Mouse (Mus musculus) adrenal gland, postnatal 36 days (tissue): ENCODE data around the gene Sfswap. TPM values are rescaled to one million over a fixed set of nuclear protein-coding genes. Genes with fewer than 3 reads are reported as not detected.

Source experiments
- DNase-seq, 2 experiments: peaks; one replicate each; pipeline ENCODE4 v3.0.0; 2021; ENCODE audit warnings: mixed read lengths in 1 of 2
- total RNA-seq, 2 experiments: library from RNA; stranded (reverse); gene quantifications; 2 replicates each; pipeline ENCODE4 v1.2.3; 2021

Sfswap gene
- total RNA-seq, 2 experiments from 2014 or later: 44.8 to 55.6 TPM

- peak; percentile 85 to 91 for DNase-seq
Measured at GRCm38 (mm10) chr5:129586016-129586415, 85.0 kb downstream of the Sfswap start.

GRCm38 (mm10) chr5:129586471-129586870 is 85.5 kb downstream of the Sfswap start:
- DNase-seq: no peak

GRCm38 (mm10) chr5:129590915-129591314 is 89.9 kb downstream of the Sfswap start:
- DNase-seq: peak in 1 of 2 experiments; percentile 6

- DNase-seq: peak; percentile 87
Measured at GRCm38 (mm10) chr5:129594116-129595114, 93.4 kb downstream of the Sfswap start.

- DNase-seq: peak; percentile 34 to 35
Measured at GRCm38 (mm10) chr5:129602071-129602487, 101.1 kb downstream of the Sfswap start.

- DNase-seq: no peak
Measured at GRCm38 (mm10) chr5:129607476-129607875, 106.5 kb downstream of the Sfswap start.

- DNase-seq: peak; percentile 76 to 84
Measured at GRCm38 (mm10) chr5:129611060-129611459, 110.0 kb downstream of the Sfswap start.

- DNase-seq: peak in 1 of 2 experiments; percentile 3
Measured at GRCm38 (mm10) chr5:129620600-129620999, 119.6 kb downstream of the Sfswap start.

Other genes with a start within 250 kb of the Sfswap start
- gene Mmp17, start 82.9 kb downstream of the Sfswap start, total RNA-seq: 1 to 10 TPM in 1 of 2 experiments, under 1 TPM in 1; 0.95 to 1.9 TPM
- 1 to 10 TPM; 2.3 to 3.3 TPM for gene Zfp11, start 168.9 kb downstream of the Sfswap start, total RNA-seq
- gene Sept14, start 207.3 kb downstream of the Sfswap start, total RNA-seq: not detected
- 100 to 1,000 TPM in 1 of 2 experiments, 10 to 100 TPM in 1; 80.7 to 106 TPM for gene Mrps17, start 214.3 kb downstream of the Sfswap start, total RNA-seq
- 100 to 1,000 TPM; 116 to 140 TPM for gene Nipsnap2, start 223.8 kb downstream of the Sfswap start, total RNA-seq